Mouse (Mus musculus) layer of hippocampus, adult 18-20 months (tissue): ENCODE results near the gene Ccni. TPM values are rescaled to one million over a fixed set of nuclear protein-coding genes. Genes with fewer than 3 reads are reported as not detected.

Experiments used
- DNase-seq, 2 experiments: peaks; one replicate each; pipeline ENCODE4 v3.0.0; 2022; ENCODE audit warnings: low spot score in 2 of 2
- total RNA-seq, 2 experiments: library from RNA; stranded (reverse); gene quantifications; 2 replicates each; pipeline ENCODE4 v1.2.3; 2021

Gene Ccni
- total RNA-seq, 2 experiments from 2014 or later = 248 to 262 TPM

DNA sequence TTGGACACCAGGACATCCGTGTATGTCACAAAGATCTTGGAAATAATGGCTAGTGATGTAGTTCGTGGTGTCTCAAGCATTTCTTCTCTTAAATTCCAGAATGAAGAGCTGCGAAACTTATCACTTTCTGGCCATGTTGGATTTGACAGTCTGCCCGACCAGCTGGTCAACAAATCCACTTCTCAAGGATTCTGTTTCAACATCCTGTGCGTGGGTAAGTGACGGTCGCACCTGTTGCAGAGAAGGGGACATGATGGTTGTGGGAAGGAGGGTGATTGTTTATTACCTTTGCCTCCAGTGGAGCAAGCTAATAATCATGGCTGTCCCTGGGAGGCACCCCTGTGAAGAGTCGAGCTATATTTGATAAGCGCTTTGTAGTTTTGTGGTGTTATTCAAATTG, 66.9 kb downstream of the Ccni start:
- no peak for DNase-seq

DNA sequence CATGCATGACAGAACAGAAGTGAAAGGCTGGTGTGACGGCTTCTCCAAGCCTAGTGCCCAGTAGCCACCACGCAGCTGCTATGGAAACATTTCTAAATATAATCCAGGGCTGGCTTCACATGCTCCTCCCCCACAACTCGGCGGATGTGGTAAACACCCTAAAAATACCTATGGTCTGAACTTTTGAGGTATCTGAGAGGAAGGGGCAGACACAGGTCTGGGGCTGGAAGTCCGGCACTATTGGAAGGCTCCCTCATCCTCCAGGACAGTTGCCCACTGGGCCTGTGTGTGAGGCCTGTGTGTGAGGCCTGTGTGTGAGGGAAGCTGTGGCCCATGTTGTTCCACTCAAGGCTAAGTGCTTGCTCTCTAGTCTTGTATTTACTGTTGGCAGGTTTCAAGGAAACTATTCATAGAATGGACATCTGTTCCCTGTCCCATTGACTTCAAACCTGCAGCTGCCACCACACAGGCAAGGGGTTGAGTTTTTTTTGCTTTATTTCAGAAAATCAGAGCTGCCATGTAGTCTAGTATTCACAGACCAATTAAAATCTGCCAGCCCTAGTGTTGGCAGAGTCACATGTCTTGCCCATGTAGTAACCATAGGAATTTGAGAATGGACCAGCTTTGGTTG, 69.2 kb downstream of the Ccni start:
- no peak for DNase-seq

DNA sequence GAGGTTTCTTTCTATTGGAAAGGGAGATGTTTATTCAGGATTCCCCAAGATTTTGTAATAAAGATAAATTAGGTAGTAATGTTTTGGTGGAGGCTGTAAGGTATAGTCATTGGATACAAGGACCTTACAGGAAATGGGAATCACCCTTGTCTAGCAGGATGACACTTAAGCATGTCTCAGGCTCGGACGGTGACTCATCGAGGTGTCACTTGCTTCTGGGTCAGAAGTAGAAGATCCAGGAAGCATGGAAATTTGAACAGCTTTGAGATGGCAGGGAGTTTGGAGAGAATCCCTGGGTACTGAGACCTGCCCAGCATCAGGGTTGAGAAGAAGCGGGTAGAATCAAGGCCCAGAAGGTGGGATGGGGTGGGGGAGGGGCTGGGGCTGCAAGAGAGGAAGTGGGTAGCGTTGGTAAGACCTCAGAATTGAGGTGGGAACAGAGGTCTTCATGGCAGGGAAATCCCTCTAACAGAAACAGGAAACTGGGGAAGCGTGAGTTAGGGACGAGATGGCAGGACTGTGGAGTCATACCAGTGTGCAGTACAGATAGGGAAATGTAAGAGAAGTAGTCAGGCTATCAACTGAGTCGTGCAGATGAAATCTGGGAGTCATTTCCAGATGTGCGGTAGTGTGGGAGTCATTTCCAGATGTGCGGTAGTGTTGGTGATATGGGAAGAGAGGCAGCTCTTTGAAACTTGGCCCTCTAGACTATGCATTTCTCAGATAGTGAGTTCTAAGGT, 70.8 kb downstream of the Ccni start:
- no peak for DNase-seq

DNA sequence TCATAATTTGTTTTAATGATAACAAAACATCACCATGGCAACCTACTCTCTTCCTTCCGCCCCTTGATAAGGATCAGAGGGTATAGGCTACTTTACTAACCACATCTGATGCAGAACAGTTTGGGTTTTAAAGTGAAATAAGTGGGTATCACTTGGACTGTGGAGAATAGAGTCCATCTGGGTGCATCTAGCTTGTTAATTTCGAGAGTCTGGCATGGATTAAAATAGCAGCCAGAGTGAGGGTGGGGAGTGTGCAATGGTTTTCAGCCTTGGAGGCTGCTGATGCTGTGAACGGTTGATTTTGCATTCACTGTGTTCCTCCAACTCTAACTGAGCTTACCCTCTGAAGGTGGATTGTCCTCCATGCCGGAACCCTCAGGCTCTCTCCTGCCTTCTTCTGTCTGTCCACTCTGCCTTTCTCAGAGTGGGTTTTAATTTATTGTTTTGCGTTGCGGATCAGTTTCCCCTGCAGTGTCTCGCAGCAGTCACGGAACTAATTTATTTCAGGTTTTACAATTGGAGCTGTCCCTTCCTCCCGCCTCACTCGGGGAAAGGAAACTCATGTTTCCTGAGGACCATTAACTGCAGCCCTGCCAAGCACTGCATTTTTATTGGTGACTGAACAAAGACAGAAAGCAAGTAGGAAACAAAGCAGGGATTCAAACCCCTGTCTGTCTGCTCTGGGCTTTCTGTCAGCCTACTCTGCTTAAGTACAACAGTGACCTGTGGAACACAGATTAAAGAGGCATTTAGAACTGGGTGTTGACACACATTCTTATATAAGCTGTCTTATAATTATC, 72.7 kb downstream of the Ccni start:
- DNase-seq = peak in 1 of 2 experiments; percentile 69

Other genes starting within 250 kb of the Ccni start
- gene Sowahb, start 161.5 kb downstream of the Ccni start, total RNA-seq = 1 to 10 TPM; 2.8 to 3.8 TPM
- gene Sept11, start 113.1 kb downstream of the Ccni start, total RNA-seq = 10 to 100 TPM; 99.0 to 99.4 TPM
- under 1 TPM; 0.84 to 0.86 TPM for gene 2010109A12Rik, start within 50 bp of the Ccni start, total RNA-seq
- 10 to 100 TPM; 51.6 to 56.3 TPM for gene Ccng2, start 60.8 kb upstream of the Ccni start, total RNA-seq